Mouse (Mus musculus): Measurements from ENCODE around the gene Car5a.

DNA sequence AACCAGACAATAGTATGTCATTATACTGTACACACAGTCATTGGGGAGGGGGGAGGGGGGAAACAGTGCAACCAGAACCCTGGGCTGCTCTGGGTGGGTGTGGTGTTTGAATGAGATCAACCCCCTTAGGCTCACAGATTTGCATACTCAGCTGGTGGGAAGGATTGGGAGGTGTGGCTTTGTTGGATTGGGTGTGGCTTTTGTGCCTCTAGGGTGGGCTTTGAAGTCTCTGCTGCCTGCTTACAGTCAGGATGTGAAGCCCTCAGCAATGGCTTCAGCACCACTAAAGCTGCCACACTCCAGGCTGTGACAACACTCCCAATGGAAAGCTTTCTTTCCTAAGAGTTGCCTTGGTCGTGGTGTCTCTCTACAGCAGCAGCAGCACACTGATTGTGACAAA is 57.2 kb downstream of the Car5a start:
- TF ChIP-seq ZNF384 (IDR thresholded peaks at IDR 0.05; ENCODE audit: low read depth, low read length) = no peak
- TF ChIP-seq MAFK (IDR thresholded peaks at IDR 0.05; ENCODE audit: insufficient read depth, low read depth, low read length) = no peak
